Mouse (Mus musculus) limb, embryonic 15.5 days (tissue): Measurements from ENCODE around the gene A730009L09Rik. TPM values are rescaled to one million over a fixed set of nuclear protein-coding genes. Genes with fewer than 3 reads are reported as not detected.

ENCODE experiments used
- ATAC-seq: fragments of 200-750 bp; cut with Nextera tagmentation; 2 replicates; pipeline ENCODE4 v1.8.0; 2017; ENCODE audit warnings: low read depth, moderate TSS enrichment; ENCODE audit not compliant: insufficient number of reproducible peaks, low FRiP score, low TSS enrichment
- H3K27ac ChIP-seq: fragments of 300-500 bp; sonication (generic); 2 replicates; pipeline ENCODE4 v1.5.1; 2015; ENCODE audit warnings: moderate library complexity, mild to moderate bottlenecking, inconsistent platforms
- H3K27me3 ChIP-seq: fragments of 300-500 bp; sonication (generic); 2 replicates; pipeline ENCODE4 v1.6.1; 2015; ENCODE audit warnings: inconsistent platforms
- H3K36me3 ChIP-seq: fragments of 300-500 bp; sonication (generic); 2 replicates; pipeline ENCODE4 v1.6.1; 2015; ENCODE audit warnings: inconsistent platforms
- H3K4me1 ChIP-seq: fragments of 300-500 bp; sonication (generic); 2 replicates; pipeline ENCODE4 v1.6.1; 2015; ENCODE audit warnings: inconsistent platforms
- H3K4me2 ChIP-seq: fragments of 300-500 bp; sonication (generic); 2 replicates; pipeline ENCODE4 v1.6.1; 2015; ENCODE audit warnings: mild to moderate bottlenecking, inconsistent platforms
- H3K4me3 ChIP-seq: fragments of 300-500 bp; sonication (generic); 2 replicates; pipeline ENCODE4 v1.5.1; 2015; ENCODE audit warnings: mild to moderate bottlenecking, inconsistent platforms
- H3K9ac ChIP-seq: fragments of 300-500 bp; sonication (generic); 2 replicates; pipeline ENCODE4 v1.6.1; 2015; ENCODE audit warnings: inconsistent platforms
- H3K9me3 ChIP-seq: fragments of 300-500 bp; sonication (generic); 2 replicates; pipeline ENCODE4 v1.6.1; 2016; ENCODE audit warnings: inconsistent platforms
- WGBS: fragments of 180-500 bp; shearing (Covaris S2); methylation state at CpG from one replicate; pipeline ENCODE4 v1.1.7; 2015; 5-methylcytosine and 5-hydroxymethylcytosine counted together
- polyA plus RNA-seq: library from polyadenylated mRNA; unstranded; fragments of >200 nt; fragmentation: Nextera tagmentation; extraction: Ambion mirVana; gene quantifications from 2 replicates; pipeline ENCODE4 v1.2.1, GENCODE M21; 2015

The A730009L09Rik gene
- polyA plus RNA-seq, 1 experiment from 2014 or later: not detected

GRCm38 (mm10) chr16:84521975-84522635, 7.2 kb downstream of the A730009L09Rik start:
- no peaks in the 10 kb centered on the region for H3K4me1 ChIP-seq
- H3K9me3 ChIP-seq: no peaks in the 10 kb centered on the region
- H3K4me2 ChIP-seq: no peak overlapping the region
- no peaks in the 10 kb centered on the region for H3K36me3 ChIP-seq
- H3K27me3 ChIP-seq: no peaks in the 10 kb centered on the region
- WGBS: 64% methylated on average over 11 of the region's 11 CpGs
- ATAC-seq: no peak
- no peak overlapping the region for H3K27ac ChIP-seq
- no peak overlapping the region for H3K4me3 ChIP-seq
- H3K9ac ChIP-seq: no peak overlapping the region

GRCm38 (mm10) chr16:84523061-84523460, 8.1 kb downstream of the A730009L09Rik start:
- no peaks in the 10 kb centered on the region for H3K36me3 ChIP-seq
- no peak for ATAC-seq
- no peak overlapping the region for H3K9ac ChIP-seq
- H3K4me3 ChIP-seq: no peak overlapping the region
- no peak overlapping the region for H3K27ac ChIP-seq
- H3K27me3 ChIP-seq: no peaks in the 10 kb centered on the region
- H3K4me1 ChIP-seq: no peaks in the 10 kb centered on the region
- H3K9me3 ChIP-seq: no peaks in the 10 kb centered on the region
- WGBS: 76% methylated on average over 5 of the region's 5 CpGs
- no peak overlapping the region for H3K4me2 ChIP-seq

- no peaks in the 10 kb centered on the region for H3K27me3 ChIP-seq
- H3K36me3 ChIP-seq: no peaks in the 10 kb centered on the region
- no peak overlapping the region for H3K4me3 ChIP-seq
- no peaks in the 10 kb centered on the region for H3K4me1 ChIP-seq
- 66% methylated on average over 11 of the region's 11 CpGs for WGBS
- H3K9me3 ChIP-seq: no peaks in the 10 kb centered on the region
- no peak overlapping the region for H3K4me2 ChIP-seq
- ATAC-seq: no peak
- no peak overlapping the region for H3K9ac ChIP-seq
- H3K27ac ChIP-seq: no peak overlapping the region
Observed at GRCm38 (mm10) chr16:84527375-84527774, 12.5 kb downstream of the A730009L09Rik start.

GRCm38 (mm10) chr16:84532803-84533202, 17.9 kb downstream of the A730009L09Rik start:
- Histone ChIP-seq H3K27ac (no peak overlapping the region), H3K9ac (no peak overlapping the region), H3K36me3 (no peaks in the 10 kb centered on the region), H3K4me1 (no peaks in the 10 kb centered on the region), H3K4me2 (no peak overlapping the region), H3K4me3 (no peak overlapping the region), H3K9me3 (no peaks in the 10 kb centered on the region), H3K27me3 (no peaks in the 10 kb centered on the region)
- WGBS: 90% methylated on average over 3 of the region's 3 CpGs
- ATAC-seq: no peak

- no peaks in the 10 kb centered on the region for H3K27me3 ChIP-seq
- no peaks in the 10 kb centered on the region for H3K36me3 ChIP-seq
- no peak for ATAC-seq
- H3K27ac ChIP-seq: no peak overlapping the region
- H3K4me1 ChIP-seq: no peaks in the 10 kb centered on the region
- H3K4me3 ChIP-seq: no peak overlapping the region
- no peak overlapping the region for H3K9ac ChIP-seq
- H3K4me2 ChIP-seq: no peak overlapping the region
- WGBS: 88% methylated on average over 4 of the region's 4 CpGs
- H3K9me3 ChIP-seq: no peaks in the 10 kb centered on the region
Observed at GRCm38 (mm10) chr16:84546059-84546458, 31.1 kb downstream of the A730009L09Rik start.

GRCm38 (mm10) chr16:84549122-84549521, 34.2 kb downstream of the A730009L09Rik start:
- Histone ChIP-seq H3K27ac (no peak overlapping the region), H3K27me3 (no peaks in the 10 kb centered on the region), H3K4me3 (no peak overlapping the region), H3K4me2 (no peak overlapping the region), H3K4me1 (no peaks in the 10 kb centered on the region), H3K9ac (no peak overlapping the region), H3K36me3 (no peaks in the 10 kb centered on the region), H3K9me3 (no peaks in the 10 kb centered on the region)
- 32% methylated on average over 9 of the region's 9 CpGs for WGBS
- no peak for ATAC-seq

- H3K36me3 ChIP-seq: no peaks in the 10 kb centered on the region
- no peaks in the 10 kb centered on the region for H3K9me3 ChIP-seq
- H3K9ac ChIP-seq: no peak overlapping the region
- H3K27me3 ChIP-seq: no peaks in the 10 kb centered on the region
- H3K4me1 ChIP-seq: no peaks in the 10 kb centered on the region
- no peak for ATAC-seq
- H3K4me2 ChIP-seq: no peak overlapping the region
- no peak overlapping the region for H3K27ac ChIP-seq
- 71% methylated on average over 5 of the region's 5 CpGs for WGBS
- H3K4me3 ChIP-seq: no peak overlapping the region
Observed at GRCm38 (mm10) chr16:84550445-84550844, 35.5 kb downstream of the A730009L09Rik start.

GRCm38 (mm10) chr16:84553981-84554380, 39.1 kb downstream of the A730009L09Rik start:
- no peak for ATAC-seq
- H3K4me2 ChIP-seq: no peak overlapping the region
- H3K4me1 ChIP-seq: 0 out of 2 replicates have a peak, but pooled peaks cover 2% of the 10 kb centered on the region
- WGBS: 83% methylated on average over 13 of the region's 13 CpGs
- no peaks in the 10 kb centered on the region for H3K36me3 ChIP-seq
- no peak overlapping the region for H3K9ac ChIP-seq
- H3K9me3 ChIP-seq: no peaks in the 10 kb centered on the region
- H3K27me3 ChIP-seq: no peaks in the 10 kb centered on the region
- H3K27ac ChIP-seq: no peak overlapping the region
- H3K4me3 ChIP-seq: no peak overlapping the region

GRCm38 (mm10) chr16:84558113-84558917, 43.4 kb downstream of the A730009L09Rik start:
- WGBS: 64% methylated on average over 20 of the region's 20 CpGs
- H3K4me1 ChIP-seq: 0 out of 2 replicates have a peak, but pooled peaks cover 2% of the 10 kb centered on the region
- H3K27me3 ChIP-seq: no peaks in the 10 kb centered on the region
- ATAC-seq: no peak
- no peaks in the 10 kb centered on the region for H3K9me3 ChIP-seq
- no peak overlapping the region for H3K27ac ChIP-seq
- H3K4me2 ChIP-seq: no peak overlapping the region
- H3K4me3 ChIP-seq: no peak overlapping the region
- no peak overlapping the region for H3K9ac ChIP-seq
- no peaks in the 10 kb centered on the region for H3K36me3 ChIP-seq

GRCm38 (mm10) chr16:84559569-84560278, 44.8 kb downstream of the A730009L09Rik start:
- no peaks in the 10 kb centered on the region for H3K36me3 ChIP-seq

GRCm38 (mm10) chr16:84560279-84560602, 45.3 kb downstream of the A730009L09Rik start:
- 67% methylated on average over 7 of the region's 7 CpGs for WGBS
- H3K27ac ChIP-seq: no peak overlapping the region
- H3K9me3 ChIP-seq: no peaks in the 10 kb centered on the region
- ATAC-seq: no peak
- H3K4me1 ChIP-seq: 0 out of 2 replicates have a peak, but pooled peaks cover 2% of the 10 kb centered on the region
- H3K36me3 ChIP-seq: no peaks in the 10 kb centered on the region
- H3K27me3 ChIP-seq: no peaks in the 10 kb centered on the region
- H3K4me2 ChIP-seq: no peak overlapping the region
- no peak overlapping the region for H3K9ac ChIP-seq
- H3K4me3 ChIP-seq: no peak overlapping the region

More at GRCm38 (mm10) chr16:84559569-84560278, 44.8 kb downstream of the A730009L09Rik start:
- H3K4me1 ChIP-seq: 0 out of 2 replicates have a peak, but pooled peaks cover 2% of the 10 kb centered on the region
- no peak overlapping the region for H3K9ac ChIP-seq
- H3K27me3 ChIP-seq: no peaks in the 10 kb centered on the region
- H3K4me3 ChIP-seq: no peak overlapping the region
- no peak overlapping the region for H3K27ac ChIP-seq
- no peak overlapping the region for H3K4me2 ChIP-seq
- no peak for ATAC-seq
- WGBS: 36% methylated on average over 9 of the region's 9 CpGs
- no peaks in the 10 kb centered on the region for H3K9me3 ChIP-seq
